Mouse (Mus musculus) ES-Bruce4 (cell line): ENCODE data around the gene Morc3.

Experiments used
- CTCF ChIP-seq: IDR thresholded peaks from one replicate; pipeline ENCODE4 v1.8.1; 2011; ENCODE audit warnings: low read depth, low read length
- POLR2A ChIP-seq: IDR thresholded peaks from one replicate; pipeline ENCODE4 v1.8.1; 2011; ENCODE audit warnings: low read length; ENCODE audit not compliant: insufficient read depth

GRCm38 (mm10) chr16:93920673-93921072, 88.8 kb downstream of the Morc3 start:
- no peak for TF ChIP-seq CTCF
- no peak for TF ChIP-seq POLR2A
